Mouse (Mus musculus) kidney, embryonic 16.5 days (tissue): Measurements from ENCODE around the gene Nos3. TPM values are rescaled to one million over a fixed set of nuclear protein-coding genes. Genes with fewer than 3 reads are reported as not detected.

Source experiments
- ATAC-seq: fragments of 200-750 bp; cut with Nextera tagmentation; 2 replicates; pipeline ENCODE4 v1.8.0; 2017; ENCODE audit warnings: moderate TSS enrichment; ENCODE audit not compliant: low FRiP score, low TSS enrichment
- H3K27ac ChIP-seq: fragments of 300-500 bp; sonication (generic); 2 replicates; pipeline ENCODE4 v1.5.1; 2014; ENCODE audit warnings: low read length
- H3K27me3 ChIP-seq: fragments of 300-500 bp; sonication (generic); 2 replicates; pipeline ENCODE4 v1.6.1; 2014; ENCODE audit warnings: low read length, control low read depth, mixed read lengths; ENCODE audit not compliant: insufficient read depth
- H3K36me3 ChIP-seq: fragments of 300-500 bp; sonication (generic); 2 replicates; pipeline ENCODE4 v1.6.1; 2014; ENCODE audit warnings: low read length, control low read depth, mixed read lengths; ENCODE audit not compliant: insufficient read depth
- H3K4me1 ChIP-seq: fragments of 300-500 bp; sonication (generic); 2 replicates; pipeline ENCODE4 v1.6.1; 2014; ENCODE audit warnings: low read length, control low read depth, mixed read lengths; ENCODE audit not compliant: insufficient read depth
- H3K4me2 ChIP-seq: fragments of 300-500 bp; sonication (generic); replicated peaks from 2 replicates; pipeline ENCODE4 v1.6.1; 2014; ENCODE audit warnings: low read depth, low read length
- H3K4me3 ChIP-seq: fragments of 300-500 bp; sonication (generic); 2 replicates; pipeline ENCODE4 v1.5.1; 2014; ENCODE audit warnings: mild to moderate bottlenecking, low read length
- H3K9ac ChIP-seq: fragments of 300-500 bp; sonication (generic); replicated peaks from 2 replicates; pipeline ENCODE4 v1.6.1; 2014; ENCODE audit warnings: low read length
- H3K9me3 ChIP-seq: fragments of 300-500 bp; sonication (generic); 2 replicates; pipeline ENCODE4 v1.6.1; 2016; ENCODE audit warnings: low read length, control low read depth
- WGBS: fragments of 180-500 bp; shearing (Covaris S2); extraction: QIAGEN DNeasy Blood & Tissue Kit; methylation state at CpG from one replicate; pipeline ENCODE4 v1.1.7; 2014; 5-methylcytosine and 5-hydroxymethylcytosine counted together
- polyA plus RNA-seq: library from polyadenylated mRNA; unstranded; fragments of >200 nt; fragmentation: Nextera tagmentation; extraction: Ambion mirVana; gene quantifications from 2 replicates; pipeline ENCODE4 v1.2.1, GENCODE M21; 2015

Nos3 gene
- polyA plus RNA-seq, 1 experiment from 2014 or later = 19.7 TPM

GRCm38 (mm10) chr5:24381988-24382387 is 17.4 kb downstream of the Nos3 start:
- Histone ChIP-seq H3K4me3 (no peak overlapping the region), H3K27me3 (peaks cover 9% of the 10 kb centered on the region), H3K4me1 (peaks cover 24% of the 10 kb centered on the region), H3K9me3 (no peaks in the 10 kb centered on the region), H3K36me3 (no peaks in the 10 kb centered on the region), H3K9ac (no peak overlapping the region), H3K27ac (no peak overlapping the region), H3K4me2 (no peak overlapping the region)
- no peak for ATAC-seq
- WGBS = 54% methylated on average over 2 of the region's 2 CpGs

- H3K36me3 ChIP-seq = no peaks in the 10 kb centered on the region
- peaks cover 37% of the 10 kb centered on the region for H3K4me1 ChIP-seq
- peak overlapping the region; percentile 57 for H3K9ac ChIP-seq
- ATAC-seq = peak; percentile 80
- peaks cover 16% of the 10 kb centered on the region for H3K27me3 ChIP-seq
- peak overlapping the region; percentile 85 for H3K4me2 ChIP-seq
- under 1% methylated on average over 34 of the region's 34 CpGs for WGBS
- peak overlapping the region; percentile 36; the same call in 1 of the 2 replicates for H3K27ac ChIP-seq
- H3K9me3 ChIP-seq = no peaks in the 10 kb centered on the region
- peak overlapping the region; percentile 52 for H3K4me3 ChIP-seq
These were observed 18.6 kb downstream of the Nos3 start for GRCm38 (mm10) chr5:24383026-24383859.

GRCm38 (mm10) chr5:24384407-24384806 is 19.8 kb downstream of the Nos3 start:
- Histone ChIP-seq H3K4me3 (no peak overlapping the region), H3K27me3 (peaks cover 21% of the 10 kb centered on the region), H3K9ac (no peak overlapping the region), H3K4me1 (peaks cover 44% of the 10 kb centered on the region), H3K27ac (no peak overlapping the region), H3K4me2 (no peak overlapping the region), H3K9me3 (no peaks in the 10 kb centered on the region), H3K36me3 (no peaks in the 10 kb centered on the region)
- WGBS = 30% methylated on average over 6 of the region's 6 CpGs
- no peak for ATAC-seq

- 91% methylated on average over 5 of the region's 5 CpGs for WGBS
- no peak overlapping the region for H3K4me3 ChIP-seq
- H3K4me2 ChIP-seq = no peak overlapping the region
- no peak overlapping the region for H3K9ac ChIP-seq
- ATAC-seq = no peak
- H3K36me3 ChIP-seq = no peaks in the 10 kb centered on the region
- peaks cover 21% of the 10 kb centered on the region for H3K27me3 ChIP-seq
- H3K27ac ChIP-seq = no peak overlapping the region
- H3K9me3 ChIP-seq = no peaks in the 10 kb centered on the region
- H3K4me1 ChIP-seq = peaks cover 49% of the 10 kb centered on the region
These were observed 20.8 kb downstream of the Nos3 start for GRCm38 (mm10) chr5:24385374-24385773.

- Histone ChIP-seq H3K9me3 (no peaks in the 10 kb centered on the region), H3K4me3 (no peak overlapping the region), H3K4me2 (no peak overlapping the region), H3K27me3 (peaks cover 21% of the 10 kb centered on the region), H3K9ac (no peak overlapping the region), H3K27ac (no peak overlapping the region), H3K36me3 (no peaks in the 10 kb centered on the region), H3K4me1 (peaks cover 49% of the 10 kb centered on the region)
- no peak for ATAC-seq
- 84% methylated on average over 10 of the region's 10 CpGs for WGBS
These were observed 21.4 kb downstream of the Nos3 start for GRCm38 (mm10) chr5:24385887-24386550.

DNA sequence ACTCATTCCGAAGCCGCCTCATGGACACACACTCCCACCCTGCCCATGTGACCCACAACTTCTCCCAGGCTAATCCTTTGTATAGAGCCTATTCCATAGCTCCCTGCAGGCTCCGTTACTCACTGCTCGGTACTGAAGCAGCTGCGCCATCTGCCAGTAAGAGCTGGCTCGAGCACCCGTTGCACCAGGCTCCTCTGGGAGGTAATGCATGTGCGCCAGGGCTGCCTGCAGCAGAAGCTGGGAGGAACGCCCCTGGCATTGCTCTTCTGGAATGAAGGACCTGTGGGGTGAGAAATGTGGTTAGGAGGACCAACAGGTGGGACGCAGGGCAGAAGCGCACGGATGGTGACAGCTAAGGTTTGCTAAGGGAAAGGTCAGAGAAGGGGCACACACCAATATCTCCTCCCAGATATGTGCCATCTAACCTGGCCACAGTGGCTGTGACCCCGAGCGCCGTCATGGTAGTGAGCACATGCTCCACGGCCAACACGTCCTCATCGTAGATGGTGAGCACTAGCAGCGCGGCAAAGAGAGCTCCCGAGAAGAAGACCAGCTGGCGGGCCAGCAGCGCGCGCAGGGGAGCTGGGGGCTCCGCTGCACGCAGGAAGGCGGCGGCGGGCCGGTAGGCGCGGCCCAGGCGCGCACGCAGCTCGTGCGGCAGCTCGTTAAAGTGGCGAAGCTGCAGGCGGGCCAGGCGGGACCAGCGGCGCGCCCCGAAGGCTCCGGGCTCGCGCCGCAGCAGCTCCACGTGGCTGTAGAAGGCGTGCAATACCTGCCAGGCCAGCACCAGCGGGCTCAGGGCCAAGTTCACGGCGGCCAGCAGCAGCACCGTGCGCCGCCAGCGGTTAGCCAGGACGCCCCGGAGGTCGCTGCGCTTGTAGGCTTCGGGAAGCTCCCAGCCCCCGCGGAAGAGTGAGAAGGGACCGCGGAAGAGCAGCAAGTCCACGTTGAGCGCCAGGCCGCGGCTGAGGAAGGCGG is 22.9 kb downstream of the Nos3 start:
- Histone ChIP-seq H3K9ac (peak overlapping the region; percentile 59), H3K4me3 (peak overlapping the region; percentile 54), H3K4me1 (peaks cover 49% of the 10 kb centered on the region), H3K9me3 (no peaks in the 10 kb centered on the region), H3K27me3 (peaks cover 21% of the 10 kb centered on the region), H3K27ac (no peak overlapping the region), H3K4me2 (peak overlapping the region; percentile 94), H3K36me3 (no peaks in the 10 kb centered on the region)
- peak; percentile 49; the same call in 1 of the 2 replicates for ATAC-seq
- whole genome bisulfite sequencing = under 1% methylated on average over 73 of the region's 73 CpGs

DNA sequence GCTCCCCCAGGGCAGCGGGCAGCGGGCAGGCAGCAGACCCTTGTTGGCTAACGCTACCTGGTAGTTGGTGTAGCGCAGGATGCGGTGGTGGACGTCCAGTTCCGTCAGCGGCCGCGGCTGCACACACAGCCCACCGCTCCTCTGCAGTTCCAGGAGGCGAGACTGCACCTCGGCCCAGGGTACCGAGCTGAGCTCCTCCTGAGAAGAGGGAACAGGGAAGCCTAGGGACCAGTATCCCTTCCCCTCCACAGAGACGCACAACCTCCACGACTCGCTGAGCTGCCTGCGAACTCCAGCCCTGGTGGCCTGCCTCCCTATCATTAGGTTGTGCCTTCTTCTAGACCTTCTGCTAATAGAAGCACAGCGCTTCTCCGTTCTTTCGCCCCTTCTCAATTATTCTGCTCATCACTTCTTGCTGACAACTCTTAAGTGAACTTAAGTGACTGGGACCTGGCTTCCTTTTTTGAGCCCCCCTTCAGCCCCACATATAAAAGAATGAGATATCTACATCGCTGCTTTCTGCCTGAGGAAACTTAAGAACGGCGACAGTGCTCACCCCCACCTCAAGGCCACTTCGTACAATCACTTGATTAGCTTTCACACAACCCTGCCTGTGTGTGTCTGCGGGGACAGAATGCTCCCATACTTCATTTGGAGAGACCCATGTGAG is 23.8 kb downstream of the Nos3 start:
- Histone ChIP-seq H3K4me1 (peaks cover 42% of the 10 kb centered on the region), H3K4me2 (peak overlapping the region; percentile 94), H3K27me3 (peaks cover 21% of the 10 kb centered on the region), H3K36me3 (no peaks in the 10 kb centered on the region), H3K4me3 (peak overlapping the region; percentile 54), H3K9ac (peak overlapping the region; percentile 59), H3K9me3 (no peaks in the 10 kb centered on the region), H3K27ac (no peak overlapping the region)
- ATAC-seq = peak; percentile 1; the same call in 1 of the 2 replicates
- WGBS = 23% methylated on average over 25 of the region's 26 CpGs

DNA sequence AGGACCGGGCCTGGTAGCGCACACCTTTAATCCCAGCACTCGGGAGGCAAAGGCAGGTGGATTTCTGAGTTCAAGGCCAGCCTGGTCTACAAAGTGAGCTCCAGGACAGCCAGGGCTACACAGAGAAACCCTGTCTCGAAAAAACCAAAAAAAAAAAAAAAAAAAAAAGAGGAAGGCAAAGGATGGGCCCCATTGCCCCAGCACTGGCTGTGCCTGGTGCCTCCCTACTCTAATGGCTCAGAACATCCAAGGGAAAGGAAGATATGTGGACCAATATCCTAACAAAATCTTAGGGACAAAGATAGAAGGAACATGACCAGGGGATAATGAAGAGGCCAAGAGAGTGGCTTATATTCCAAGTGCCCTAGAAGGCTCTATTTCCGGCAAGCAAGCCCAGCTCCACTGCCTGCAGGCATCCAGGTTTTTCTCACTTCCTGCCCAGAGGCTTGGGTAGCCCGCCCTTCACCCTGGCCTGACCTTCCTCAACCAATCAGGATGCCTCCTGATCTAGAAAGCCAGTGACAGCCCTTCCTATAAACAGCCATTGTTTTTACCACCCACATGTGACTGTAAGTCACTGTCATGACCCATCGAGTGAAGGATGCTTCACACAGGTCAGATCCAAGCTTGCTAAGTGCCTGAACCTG is 24.5 kb downstream of the Nos3 start:
- H3K4me2 ChIP-seq = no peak overlapping the region
- ATAC-seq = no peak
- H3K4me1 ChIP-seq = peaks cover 39% of the 10 kb centered on the region
- no peaks in the 10 kb centered on the region for H3K36me3 ChIP-seq
- H3K27ac ChIP-seq = no peak overlapping the region
- H3K9me3 ChIP-seq = no peaks in the 10 kb centered on the region
- WGBS = 59% methylated on average over 6 of the region's 7 CpGs
- no peak overlapping the region for H3K4me3 ChIP-seq
- H3K9ac ChIP-seq = no peak overlapping the region
- peaks cover 21% of the 10 kb centered on the region for H3K27me3 ChIP-seq

- ATAC-seq = no peak
- no peak overlapping the region for H3K27ac ChIP-seq
- H3K4me2 ChIP-seq = no peak overlapping the region
- no peaks in the 10 kb centered on the region for H3K36me3 ChIP-seq
- no peak overlapping the region for H3K4me3 ChIP-seq
- peaks cover 21% of the 10 kb centered on the region for H3K27me3 ChIP-seq
- 73% methylated on average over 4 of the region's 4 CpGs for WGBS
- no peaks in the 10 kb centered on the region for H3K9me3 ChIP-seq
- no peak overlapping the region for H3K9ac ChIP-seq
- H3K4me1 ChIP-seq = peaks cover 34% of the 10 kb centered on the region
These were observed 25.0 kb downstream of the Nos3 start for GRCm38 (mm10) chr5:24389658-24390020.
